ENCODE assay signal across 12 mouse cellular contexts in the genomic region with DNA sequence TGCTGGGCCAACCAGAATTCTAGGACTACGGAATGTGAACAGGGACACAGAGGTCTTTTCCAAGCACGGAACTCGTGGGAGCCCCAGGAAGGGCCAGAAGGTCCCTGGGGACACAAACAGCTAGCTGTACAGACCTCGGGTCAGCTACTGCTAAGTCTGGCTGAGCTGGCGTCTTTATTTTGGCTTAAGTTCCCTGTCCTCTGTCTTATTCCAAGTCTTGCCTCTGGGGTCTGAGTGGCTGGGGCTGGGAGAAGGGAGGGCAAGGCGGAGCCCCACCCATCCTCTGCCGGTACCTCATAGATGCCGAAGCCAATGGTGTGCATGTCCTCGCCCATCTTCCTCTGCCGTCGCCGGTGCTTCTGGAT. TPM values are rescaled to one million over a fixed set of nuclear protein-coding genes. Genes with fewer than 3 reads are reported as not detected.
DNase-seq lines count a peak whose midpoint lies in the region; ATAC-seq and TF ChIP-seq lines count a peak whose summit lies in the region.
"Had no signal": no experiment of that assay in that cellular context is flagged by ENCODE, and none has a peak within 500 bp of the region (broad histone marks: within the 10 kb centered on the region; RNA-seq: fewer than 3 reads in every experiment).

No protein-coding gene starts in this region.

- ATAC-seq in lung, embryonic 16.5 days (ENCODE audit: low read depth): peak; percentile 50
- ATAC-seq in granulocyte monocyte progenitor cell, adult 5-6 weeks (replicated peaks; ENCODE audit: poor library complexity, severe bottlenecking): no peak
- ATAC-seq: CD4-positive, CD25-positive, alpha-beta regulatory T cell, adult 4 months; Patski had no signal

- H3K4me3 ChIP-seq in lung, embryonic 16.5 days (ENCODE audit: low read length): no peak overlapping the region
- H3K4me3 ChIP-seq in olfactory bulb, adult 2 months (ENCODE audit: insufficient read depth, low read depth, low read length): no peak overlapping the region
- H3K4me3 ChIP-seq: heart, embryonic 15.5 days; liver, embryonic 13.5 days had no signal

- H3K27ac ChIP-seq in lung, embryonic 16.5 days (ENCODE audit: low read length): no peak overlapping the region
- H3K27ac ChIP-seq in olfactory bulb, adult 2 months (ENCODE audit: insufficient read depth, low read depth, low read length): peak overlapping the region; percentile 50; the same call in 1 of the 2 replicates
- H3K27ac ChIP-seq: heart, embryonic 15.5 days; liver, embryonic 13.5 days had no signal

- H3K9ac ChIP-seq in lung, embryonic 16.5 days (ENCODE audit: low read length): no peak overlapping the region
- H3K9ac ChIP-seq: heart, embryonic 15.5 days; liver, embryonic 13.5 days had no signal

- no peaks in the 10 kb centered on the region for H3K4me1 ChIP-seq in lung, embryonic 16.5 days (replicated peaks; ENCODE audit: control insufficient read depth, insufficient read depth, low read length)
- H3K4me1 ChIP-seq in olfactory bulb, adult 2 months (ENCODE audit: control insufficient read depth, insufficient read depth, low read length): peaks cover 6% of the 10 kb centered on the region; the same call in 1 of the 2 replicates
- H3K4me1 ChIP-seq: heart, embryonic 15.5 days had no signal

- H3K27me3 ChIP-seq in lung, embryonic 16.5 days (ENCODE audit: control insufficient read depth, insufficient read depth, low read depth, low read length): no peaks in the 10 kb centered on the region
- H3K27me3 ChIP-seq: heart, embryonic 15.5 days; liver, embryonic 13.5 days; Patski had no signal

- H3K4me2 ChIP-seq in lung, embryonic 16.5 days (ENCODE audit: low read depth, low read length): no peak overlapping the region
- H3K4me2 ChIP-seq: heart, embryonic 15.5 days; liver, embryonic 13.5 days had no signal

- intact Hi-C loops in heart, postnatal 10 days (cut with DNase I): no loop called here

- H3K36me3 ChIP-seq in lung, embryonic 16.5 days (ENCODE audit: control insufficient read depth, insufficient read depth, low read length): peaks cover 63% of the 10 kb centered on the region

- peak; percentile 59 for DNase-seq in gastrocnemius, postnatal 25 days
- no peak for DNase-seq in gastrocnemius, postnatal 10 days
- no peak for DNase-seq in lung, postnatal 14 days
- peak; percentile 60 to 63 for DNase-seq in heart, postnatal 10 days
- DNase-seq in cerebellum, adult 18-20 months: no peak
- DNase-seq: liver, embryonic 13.5 days had no signal

- no peak for TF ChIP-seq POLR2A in olfactory bulb, adult 2 months (IDR thresholded peaks at IDR 0.05; ENCODE audit: insufficient read depth, low read depth, low read length)

- TF ChIP-seq CTCF in olfactory bulb, adult 2 months (IDR thresholded peaks at IDR 0.05; ENCODE audit: insufficient read depth, low read depth, low read length): no peak

- WGBS in lung, embryonic 16.5 days: 83% methylated on average over 12 of the region's 12 CpGs
- WGBS in olfactory bulb, adult 2 months: 71% methylated on average over 12 of the region's 12 CpGs

- H3K9me3 ChIP-seq in lung, embryonic 16.5 days (ENCODE audit: control insufficient read depth, low read length): no peaks in the 10 kb centered on the region
- H3K9me3 ChIP-seq: heart, embryonic 15.5 days; liver, embryonic 13.5 days had no signal

RNA-seq across cellular contexts. Expression of gene Capn2, which starts 33.5 kb away (rescaled TPM):
- 10 to 100 TPM; 52.0 to 59.4 TPM for total RNA-seq in gastrocnemius, postnatal 25 days (2021)
- total RNA-seq in gastrocnemius, postnatal 10 days (2021): 10 to 100 TPM; 79.2 to 87.6 TPM
- polyA plus RNA-seq in lung, embryonic 16.5 days (2015; fragmentation: Nextera tagmentation; extraction: Ambion mirVana): 127 and 136 TPM in 2 replicates
- 10 to 100 TPM; 87.8 to 91.2 TPM for total RNA-seq in heart, postnatal 10 days (2021)
- not detected in 2 replicates for polyA plus RNA-seq in olfactory bulb, adult 2 months (2012; ENCODE audit: insufficient read depth, insufficient read length, low replicate concordance, missing spikeins)
- 5.2 and 18.1 TPM in 2 replicates for total RNA-seq in granulocyte monocyte progenitor cell, adult 5-6 weeks (2014; fragmentation: Nextera tagmentation)
- 8.6 and 9.0 TPM in 2 replicates for total RNA-seq in granulocyte monocyte progenitor cell, adult 5-6 weeks (2017)

Comparison
In these comparisons a context has a peak if more than half of its experiments do, and no peak if none do; other contexts are left out.
1. DNase-seq: peak in gastrocnemius, postnatal 25 days (single experiment) and heart, postnatal 10 days (2 of 2); none in gastrocnemius, postnatal 10 days (single experiment), lung, postnatal 14 days (single experiment) and cerebellum, adult 18-20 months (0 of 2).